ENCODE assay signal across 8 mouse cellular contexts in the genomic region with DNA sequence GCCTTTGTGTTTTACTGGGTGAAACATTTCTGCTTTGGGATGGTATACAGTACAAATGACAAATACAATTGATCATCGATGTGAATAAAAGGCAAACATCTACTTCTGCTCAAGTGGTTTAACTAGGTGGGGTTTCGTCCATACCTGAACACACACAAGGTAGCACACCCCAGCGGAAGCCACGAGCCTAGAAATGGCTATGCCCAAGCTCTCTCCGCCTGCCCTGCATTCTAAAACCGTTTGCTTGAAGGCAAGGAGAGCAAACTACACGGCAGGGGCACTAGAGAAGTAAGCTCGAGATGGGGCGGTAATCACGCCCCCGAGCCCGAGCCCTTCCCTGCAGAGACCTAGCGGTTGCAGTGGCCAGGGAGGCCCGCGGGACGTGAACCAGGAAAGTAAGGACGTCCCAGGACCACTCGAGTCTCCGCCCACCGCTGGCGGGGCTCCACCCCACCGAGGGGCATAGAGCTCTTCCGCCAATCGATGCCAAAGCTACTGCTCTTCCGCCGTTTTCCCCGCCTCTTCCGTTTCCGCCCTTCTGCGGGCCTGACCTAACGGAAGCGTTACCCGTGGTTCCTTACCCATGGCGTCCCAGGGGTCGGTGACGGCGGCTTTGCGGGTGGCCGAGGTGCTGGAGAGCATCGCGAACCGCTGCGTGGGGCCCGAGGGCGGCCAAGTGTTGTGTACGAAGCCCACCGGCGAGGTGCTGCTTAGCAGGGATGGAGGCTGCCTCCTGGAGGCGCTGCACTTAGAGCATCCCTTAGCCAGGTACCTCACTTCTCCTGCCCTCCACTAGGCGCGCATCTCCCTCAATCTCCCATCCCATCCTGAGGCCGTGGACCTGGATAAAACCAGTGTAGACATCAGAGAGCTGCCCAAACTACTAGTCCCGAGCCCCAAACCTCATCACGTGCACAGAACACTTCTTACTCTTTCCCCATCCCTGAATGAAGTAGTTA. TPM values are rescaled to one million over a fixed set of nuclear protein-coding genes. Genes with fewer than 3 reads are reported as not detected.
DNase-seq lines count a peak whose midpoint lies in the region; ATAC-seq lines count a peak whose summit lies in the region.

A gene (plus strand): TSS at position 540 of the 959 bp plus-strand sequence.

- peak within 1 kb of the TSS; percentile 53 for H3K4me2 ChIP-seq in hindbrain, embryonic 14.5 days (replicated peaks)

- H3K9ac ChIP-seq in hindbrain, embryonic 14.5 days: peak within 1 kb of the TSS; percentile 62

- H3K36me3 ChIP-seq in hindbrain, embryonic 14.5 days (replicated peaks; ENCODE audit: control insufficient read depth, insufficient read depth): 0 out of 2 replicates have a peak, but pooled peaks cover under 1% of the 10 kb centered on the region

- ATAC-seq in hindbrain, embryonic 14.5 days (ENCODE audit: low FRiP score): peak; percentile 99

- peak within 1 kb of the TSS; percentile 90 for H3K27ac ChIP-seq in hindbrain, embryonic 14.5 days

- H3K4me1 ChIP-seq in hindbrain, embryonic 14.5 days (replicated peaks; ENCODE audit: control insufficient read depth, insufficient read depth, low read length): peaks cover 4% of the 10 kb centered on the region

- H3K27me3 ChIP-seq in hindbrain, embryonic 14.5 days (ENCODE audit: control insufficient read depth, insufficient read depth, low read length): no peaks in the 10 kb centered on the region

- H3K9me3 ChIP-seq in hindbrain, embryonic 14.5 days (ENCODE audit: control insufficient read depth, low read length): no peaks in the 10 kb centered on the region

- peak; percentile 98 for DNase-seq in R1 (ENCODE audit: low read depth, low spot score)
- peak; percentile 96 to 99 for DNase-seq in cerebellum, postnatal 25 days
- peak; percentile 85 to 92 for DNase-seq in frontal cortex, postnatal 25 days (ENCODE audit: low spot score in 2 of 2)
- peak; percentile 97 for DNase-seq in hindbrain, embryonic 14.5 days (ENCODE audit: low spot score)
- peak; percentile 94 to 95 for DNase-seq in layer of hippocampus, postnatal 36 days
- peak; percentile 98 for DNase-seq in lung, postnatal 36 days
- DNase-seq in retina, postnatal 1 day: peak; percentile 97
- peak; percentile 90 for DNase-seq in urinary bladder, adult 18-20 months (ENCODE audit: low spot score in 2 of 2)

- 1% methylated on average over 54 of the region's 54 CpGs for WGBS in hindbrain, embryonic 14.5 days

- peak within 1 kb of the TSS; percentile 49 for H3K4me3 ChIP-seq in hindbrain, embryonic 14.5 days (replicated peaks; ENCODE audit: low read length)

RNA-seq across cellular contexts. Expression of the gene that starts here (rescaled TPM):
- 5.7 and 6.1 TPM in 2 replicates for polyA plus RNA-seq in hindbrain, embryonic 14.5 days (2014; fragmentation: Nextera tagmentation; extraction: Ambion mirVana)
- total RNA-seq in layer of hippocampus, postnatal 36 days (2021): 1 to 10 TPM; 4.5 to 5.6 TPM

Comparison
In these comparisons a context has a peak if more than half of its experiments do, and no peak if none do; other contexts are left out.
1. Peak in every context shown above with its lines: DNase-seq, ATAC-seq, H3K4me3 ChIP-seq and H3K27ac ChIP-seq.